Mouse (Mus musculus) thymus, adult 2 months (tissue): ENCODE results near the gene Mfsd8. TPM values are rescaled to one million over a fixed set of nuclear protein-coding genes. Genes with fewer than 3 reads are reported as not detected.
A peak's percentile ranks its signal among the peaks of the same experiment; 100 is the strongest.

Experiments used
- DNase-seq: peaks from one replicate; pipeline ENCODE4 v3.0.0; 2021
- H3K27ac ChIP-seq: fragments of 200-500 bp; 2 replicates; pipeline ENCODE4 v1.5.1; 2012; ENCODE audit warnings: low read length, control low read depth; ENCODE audit not compliant: control insufficient read depth, insufficient read depth
- H3K27me3 ChIP-seq: fragments of 200-500 bp; 2 replicates; pipeline ENCODE4 v1.6.1; 2012; ENCODE audit warnings: mild to moderate bottlenecking, low read length, moderate library complexity, mixed read lengths; ENCODE audit not compliant: control insufficient read depth, insufficient read depth
- H3K36me3 ChIP-seq: fragments of 200-500 bp; 2 replicates; pipeline ENCODE4 v1.6.1; 2012; ENCODE audit warnings: mild to moderate bottlenecking, low read length, moderate library complexity; ENCODE audit not compliant: control insufficient read depth, insufficient read depth
- H3K4me1 ChIP-seq: fragments of 200-500 bp; replicated peaks from 2 replicates; pipeline ENCODE4 v1.6.1; 2012; ENCODE audit warnings: low read length; ENCODE audit not compliant: control insufficient read depth, insufficient read depth
- H3K4me3 ChIP-seq: fragments of 200-500 bp; 2 replicates; pipeline ENCODE4 v1.5.1; 2012; ENCODE audit warnings: mild to moderate bottlenecking, low read length, control low read depth, moderate library complexity; ENCODE audit not compliant: control insufficient read depth, insufficient read depth
- CTCF ChIP-seq: fragments of 200-500 bp; IDR thresholded peaks from 2 replicates; pipeline ENCODE4 v1.5.1; 2012; ENCODE audit warnings: mild to moderate bottlenecking, control low read depth, low read length, moderate library complexity, borderline replicate concordance; ENCODE audit not compliant: control insufficient read depth, poor library complexity, insufficient read depth; ENCODE audit errors: extremely low read depth
- POLR2A ChIP-seq: fragments of 200-500 bp; IDR thresholded peaks from 2 replicates; pipeline ENCODE4 v1.6.1; 2012; ENCODE audit warnings: mild to moderate bottlenecking, low read length, control low read depth, moderate library complexity; ENCODE audit not compliant: control insufficient read depth, poor library complexity, insufficient read depth; ENCODE audit errors: extremely low read depth
- WGBS: fragments of 180-500 bp; shearing (Covaris S2); methylation state at CpG from one replicate; pipeline ENCODE4 v1.1.7; 2018; 5-methylcytosine and 5-hydroxymethylcytosine counted together
- polyA plus RNA-seq: library from polyadenylated mRNA; depleted of rRNA; stranded (reverse); fragments of >200 nt; gene quantifications from 2 replicates; pipeline ENCODE4 v1.2.3, GENCODE M21; 2012

Gene Mfsd8
- polyA plus RNA-seq, 1 experiment, result 7.5 TPM

GRCm38 (mm10) chr3:40813275-40813674 is 33.4 kb downstream of the Mfsd8 start:
- H3K4me1 ChIP-seq, result no peaks in the 10 kb centered on the region
- no peak for TF ChIP-seq CTCF
- TF ChIP-seq POLR2A, result no peak
- no peaks in the 10 kb centered on the region for H3K27me3 ChIP-seq
- DNase-seq, result no peak
- peaks cover 50% of the 10 kb centered on the region for H3K36me3 ChIP-seq
- 100% methylated on average over 2 of the region's 2 CpGs for WGBS
- no peak overlapping the region for H3K4me3 ChIP-seq
- no peak overlapping the region for H3K27ac ChIP-seq

- Histone ChIP-seq H3K4me3 (no peak overlapping the region), H3K27ac (no peak overlapping the region), H3K27me3 (no peaks in the 10 kb centered on the region), H3K36me3 (peaks cover 55% of the 10 kb centered on the region), H3K4me1 (no peaks in the 10 kb centered on the region)
- no peak for TF ChIP-seq POLR2A
- no peak for TF ChIP-seq CTCF
- 96% methylated on average over 2 of the region's 2 CpGs for WGBS
- DNase-seq, result no peak
These were observed 36.8 kb downstream of the Mfsd8 start for GRCm38 (mm10) chr3:40809894-40810293.

GRCm38 (mm10) chr3:40808686-40809085 is 38.0 kb downstream of the Mfsd8 start:
- H3K27me3 ChIP-seq, result no peaks in the 10 kb centered on the region
- no peak for TF ChIP-seq CTCF
- TF ChIP-seq POLR2A, result no peak
- no peak overlapping the region for H3K4me3 ChIP-seq
- H3K27ac ChIP-seq, result no peak overlapping the region
- H3K4me1 ChIP-seq, result no peaks in the 10 kb centered on the region
- WGBS, result 97% methylated on average over 10 of the region's 10 CpGs
- H3K36me3 ChIP-seq, result peaks cover 52% of the 10 kb centered on the region
- no peak for DNase-seq

GRCm38 (mm10) chr3:40806871-40807270 is 39.8 kb downstream of the Mfsd8 start:
- TF ChIP-seq CTCF, result no peak
- TF ChIP-seq POLR2A, result no peak
- H3K27ac ChIP-seq, result no peak overlapping the region
- 95% methylated on average over 2 of the region's 2 CpGs for WGBS
- H3K27me3 ChIP-seq, result no peaks in the 10 kb centered on the region
- H3K4me3 ChIP-seq, result no peak overlapping the region
- H3K36me3 ChIP-seq, result peaks cover 41% of the 10 kb centered on the region
- H3K4me1 ChIP-seq, result no peaks in the 10 kb centered on the region
- DNase-seq, result no peak

GRCm38 (mm10) chr3:40800373-40800823 is 46.3 kb downstream of the Mfsd8 start:
- no peak for TF ChIP-seq POLR2A
- TF ChIP-seq CTCF, result no peak
- peak; percentile 61 for DNase-seq
- H3K4me1 ChIP-seq, result peaks cover 3% of the 10 kb centered on the region
- H3K36me3 ChIP-seq, result peaks cover 6% of the 10 kb centered on the region
- H3K4me3 ChIP-seq, result peak overlapping the region; percentile 90
- no peak overlapping the region for H3K27ac ChIP-seq
- no peaks in the 10 kb centered on the region for H3K27me3 ChIP-seq
- 2% methylated on average over 37 of the region's 37 CpGs for WGBS

GRCm38 (mm10) chr3:40799530-40800372 is 46.9 kb downstream of the Mfsd8 start, which contains the start of gene Plk4:
Gene Plk4, plus strand, starts transcription at chr3:40800019.
- TF ChIP-seq CTCF (no peak), POLR2A (0 out of 2 replicates have a peak, but pooled peaks have one; percentile 16)
- peaks cover 3% of the 10 kb centered on the region for H3K4me1 ChIP-seq
- no peaks in the 10 kb centered on the region for H3K27me3 ChIP-seq
- H3K27ac ChIP-seq, result no peak within 1 kb of the TSS
- H3K36me3 ChIP-seq, result no peaks in the 10 kb centered on the region; the same call in 1 of the 2 replicates
- 3% methylated on average over 66 of the region's 66 CpGs for WGBS
- H3K4me3 ChIP-seq, result peak within 1 kb of the TSS; percentile 90
- DNase-seq, result peak; percentile 94
